Mouse (Mus musculus) left cerebral cortex, postnatal 14 days (tissue): ENCODE results near the gene Dapk2. TPM values are rescaled to one million over a fixed set of nuclear protein-coding genes. Genes with fewer than 3 reads are reported as not detected.

Experiments used
- DNase-seq, 2 experiments: peaks; one replicate each; pipeline ENCODE4 v3.0.0; 2021 to 2022; ENCODE audit warnings: low spot score in 2 of 2, mixed read lengths in 1 of 2
- intact Hi-C: fragments of 180-260 bp; cut with DNase I; formaldehyde crosslinking; loops from one replicate; pipeline ENCODE4 v1.15.1; 2025
- total RNA-seq, 2 experiments: library from RNA; stranded (reverse); gene quantifications; 2 replicates each; pipeline ENCODE4 v1.2.3; 2021

The Dapk2 gene
- total RNA-seq, 2 experiments from 2014 or later: 2.4 to 5.8 TPM

DNA sequence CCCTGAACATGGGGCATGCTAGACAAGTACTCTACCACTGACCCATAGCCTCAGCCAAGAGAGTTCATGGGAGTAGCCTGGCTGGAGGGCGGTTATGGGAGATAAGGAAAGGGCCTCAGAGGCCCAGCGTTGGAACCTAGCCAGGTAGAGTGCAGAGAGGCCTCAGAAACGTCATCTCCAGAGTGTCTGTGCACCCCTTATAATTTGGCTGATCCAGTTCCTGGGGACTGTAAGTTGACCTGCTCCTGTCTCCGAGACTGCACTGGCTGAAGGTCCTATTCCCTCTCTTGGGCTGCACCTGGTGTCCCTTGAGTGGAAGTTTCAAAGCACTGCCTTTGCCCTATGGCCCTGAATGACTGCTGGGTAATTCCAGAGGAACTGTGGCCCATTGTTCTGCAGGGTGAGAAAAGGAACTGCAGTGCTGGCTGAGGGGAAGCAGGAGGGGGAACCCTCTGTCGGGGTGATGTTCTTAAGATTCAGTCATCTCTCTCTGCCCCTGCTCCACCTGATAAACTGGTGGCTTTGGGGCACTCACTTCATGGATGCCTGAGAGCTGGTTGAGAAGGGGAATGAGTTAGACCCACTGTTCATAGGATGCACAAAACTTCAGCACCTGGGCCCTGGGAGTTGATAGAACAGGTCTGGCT is 55.5 kb downstream of the Dapk2 start:
- DNase-seq: no peak
- intact Hi-C loops: no loop called here

DNA sequence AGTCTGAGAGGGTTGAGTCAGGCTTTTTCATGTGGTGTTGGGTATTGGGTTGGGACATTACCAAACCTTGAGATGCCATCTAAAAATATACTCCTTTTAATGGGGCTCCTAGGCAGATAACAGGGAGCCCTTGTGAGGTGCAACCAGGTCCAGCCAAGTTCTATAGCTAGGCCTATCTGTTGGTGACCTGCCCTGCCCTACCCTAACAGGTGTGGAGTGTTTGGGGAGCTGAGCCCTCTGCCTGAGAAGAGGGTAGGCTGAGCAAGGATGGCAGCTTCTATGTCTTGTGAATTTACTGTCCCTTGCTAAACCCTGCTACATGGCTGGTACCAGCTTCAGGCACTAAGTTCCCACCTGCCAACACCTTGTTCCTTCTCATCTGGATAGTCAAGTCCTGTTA is 57.5 kb downstream of the Dapk2 start:
- no peak for DNase-seq

DNA sequence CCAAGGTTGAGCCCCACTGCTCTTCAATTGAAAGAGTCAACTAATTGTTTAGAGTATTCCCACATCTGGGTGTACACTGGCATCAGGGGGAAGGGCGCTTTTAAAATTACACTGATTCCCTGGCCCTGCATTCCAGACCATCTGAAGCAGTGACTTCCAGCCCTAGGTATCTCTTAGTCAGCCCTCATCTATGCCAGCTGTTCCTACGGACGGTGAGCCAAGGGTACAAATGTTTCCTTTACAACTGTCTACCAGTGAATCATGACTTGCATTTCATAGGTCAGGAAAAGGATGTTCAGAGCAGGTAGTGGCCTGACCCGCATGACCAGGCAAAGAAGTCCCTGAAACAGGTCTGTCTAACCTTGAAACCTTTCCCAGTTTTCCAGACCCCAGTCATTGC is 59.9 kb downstream of the Dapk2 start:
- intact Hi-C loops: no loop called here
- DNase-seq: no peak

More for the DNA sequence above, 57.5 kb downstream of the Dapk2 start:
- intact Hi-C loops: no loop called here

DNA sequence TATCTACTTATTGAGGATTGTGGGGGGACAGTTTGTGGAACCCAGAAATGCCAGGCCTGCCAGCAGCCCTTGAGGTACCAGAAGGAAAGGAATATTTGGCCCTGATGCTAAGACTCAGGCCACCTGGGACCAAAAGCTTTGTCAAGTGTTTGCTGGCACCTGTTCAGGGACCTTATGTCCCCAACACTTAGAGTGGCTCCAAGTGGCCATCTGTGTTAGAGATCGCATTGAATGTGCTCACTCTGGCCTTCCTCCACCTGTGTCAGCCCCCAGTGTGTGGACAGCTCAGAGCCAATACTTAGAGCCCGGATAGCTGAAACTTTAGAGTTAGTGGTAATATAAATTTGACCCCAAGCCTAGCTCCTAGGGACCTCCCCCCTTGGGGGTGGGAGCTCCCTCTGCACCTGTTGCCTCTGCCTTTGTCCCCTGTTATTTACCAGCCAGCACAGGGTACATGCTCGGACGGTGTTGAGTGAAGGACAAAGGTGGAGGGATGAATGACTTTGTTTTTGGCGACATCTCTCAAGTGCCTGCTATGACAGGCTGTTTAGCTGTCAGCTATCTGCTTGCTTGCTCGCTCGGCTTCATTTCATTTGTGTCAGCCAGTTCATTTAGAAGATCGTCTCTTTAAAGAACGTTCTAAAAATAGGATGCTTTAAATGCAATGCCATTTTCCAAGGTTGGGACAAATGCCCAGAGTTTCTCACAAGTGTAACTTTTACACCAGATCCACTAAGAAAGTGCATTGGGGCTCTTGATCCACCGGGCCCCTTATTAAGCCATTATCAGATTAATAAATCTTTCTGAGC is 61.1 kb downstream of the Dapk2 start:
- DNase-seq: peak in 1 of 2 experiments; percentile 9
- intact Hi-C loops: no loop called here

DNA sequence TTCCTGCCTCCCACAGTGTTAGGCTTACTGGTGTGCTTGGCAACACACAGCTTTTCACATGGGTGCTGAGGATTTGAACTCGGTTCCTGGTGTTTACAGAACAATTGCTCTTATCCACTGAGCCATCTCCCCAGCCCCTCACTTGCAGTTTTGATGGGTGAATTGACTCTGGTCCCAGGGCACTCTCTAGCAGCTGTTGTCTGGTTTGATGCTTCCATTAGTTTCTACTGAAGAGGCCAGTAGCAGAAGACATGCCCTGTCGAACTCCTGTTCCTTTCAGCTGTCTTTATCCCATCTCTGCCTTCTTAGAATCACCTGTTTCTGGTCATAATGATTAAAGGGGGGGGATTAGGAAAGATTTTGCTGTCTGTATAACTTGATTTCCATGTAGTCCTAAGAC is 65.8 kb downstream of the Dapk2 start:
- intact Hi-C loops: no loop called here
- DNase-seq: no peak

DNA sequence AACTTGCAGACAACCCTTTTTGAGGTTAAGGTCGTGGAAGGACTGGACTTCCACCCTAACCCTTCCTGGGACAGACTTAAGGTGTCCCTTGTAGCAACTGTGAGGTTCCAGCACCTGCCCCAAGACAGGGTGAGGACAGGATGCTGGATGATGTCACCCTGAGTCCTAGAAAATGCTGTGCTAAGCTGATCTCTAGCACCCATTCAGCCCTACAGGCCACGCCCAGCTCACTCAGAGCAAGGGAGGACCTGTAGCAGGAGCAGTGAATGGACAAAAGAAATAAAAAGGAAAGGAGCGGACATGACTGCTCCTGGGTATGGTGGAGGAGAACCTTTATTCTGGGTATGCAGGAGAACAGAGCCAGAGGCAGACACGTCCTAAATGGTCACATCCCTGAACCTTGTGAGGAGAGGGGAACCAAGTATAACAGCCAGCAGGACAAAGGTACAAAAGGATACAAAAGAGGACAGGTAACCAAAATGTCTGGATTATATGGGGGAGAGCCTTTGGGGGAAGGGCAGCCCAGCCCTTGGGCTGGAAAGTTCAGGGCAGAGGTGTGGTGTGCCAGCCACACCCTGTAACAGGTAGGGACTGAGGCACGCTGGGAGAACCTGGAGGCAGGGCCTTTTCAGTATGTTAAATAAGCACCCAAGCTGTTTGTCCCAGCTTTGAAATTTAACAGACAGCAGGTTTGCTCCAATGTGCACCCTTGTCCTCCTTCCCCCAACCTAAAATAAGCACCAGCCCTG is 67.9 kb downstream of the Dapk2 start:
- intact Hi-C loops: no loop called here
- DNase-seq: no peak

DNA sequence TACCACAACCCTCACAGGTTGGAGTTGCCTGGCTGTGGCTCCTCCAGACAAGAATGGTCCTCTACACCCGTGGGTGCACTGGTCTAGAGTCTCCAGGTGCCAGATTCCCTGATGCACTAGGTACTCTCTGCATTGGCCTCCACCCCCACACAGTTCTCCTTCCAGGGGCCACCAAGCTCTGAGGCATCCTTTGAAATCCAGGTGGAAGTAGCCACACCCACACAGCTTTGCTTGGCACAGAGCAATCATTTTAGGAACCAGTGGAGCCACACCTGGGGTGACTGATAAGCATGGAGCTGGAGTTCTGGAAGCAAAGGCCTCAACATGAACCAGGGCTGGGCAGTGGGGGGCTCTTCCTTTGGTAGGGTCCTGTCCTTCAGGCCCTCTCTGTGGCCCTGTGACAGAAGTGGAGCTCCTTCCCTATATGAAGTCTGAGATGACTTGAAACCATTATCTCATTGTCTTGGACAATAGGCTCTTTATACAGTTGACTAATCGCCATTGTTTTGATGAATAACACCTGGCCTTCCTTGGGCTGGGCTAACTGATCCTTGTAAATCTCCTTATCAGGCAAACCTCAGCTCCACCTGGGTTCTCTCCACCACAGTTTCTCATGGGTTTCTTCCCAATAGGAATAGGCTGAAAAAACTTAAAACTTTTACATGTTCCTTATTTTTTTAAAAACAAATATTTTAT is 70.6 kb downstream of the Dapk2 start:
- no peak for DNase-seq
- intact Hi-C loops: no loop called here

DNA sequence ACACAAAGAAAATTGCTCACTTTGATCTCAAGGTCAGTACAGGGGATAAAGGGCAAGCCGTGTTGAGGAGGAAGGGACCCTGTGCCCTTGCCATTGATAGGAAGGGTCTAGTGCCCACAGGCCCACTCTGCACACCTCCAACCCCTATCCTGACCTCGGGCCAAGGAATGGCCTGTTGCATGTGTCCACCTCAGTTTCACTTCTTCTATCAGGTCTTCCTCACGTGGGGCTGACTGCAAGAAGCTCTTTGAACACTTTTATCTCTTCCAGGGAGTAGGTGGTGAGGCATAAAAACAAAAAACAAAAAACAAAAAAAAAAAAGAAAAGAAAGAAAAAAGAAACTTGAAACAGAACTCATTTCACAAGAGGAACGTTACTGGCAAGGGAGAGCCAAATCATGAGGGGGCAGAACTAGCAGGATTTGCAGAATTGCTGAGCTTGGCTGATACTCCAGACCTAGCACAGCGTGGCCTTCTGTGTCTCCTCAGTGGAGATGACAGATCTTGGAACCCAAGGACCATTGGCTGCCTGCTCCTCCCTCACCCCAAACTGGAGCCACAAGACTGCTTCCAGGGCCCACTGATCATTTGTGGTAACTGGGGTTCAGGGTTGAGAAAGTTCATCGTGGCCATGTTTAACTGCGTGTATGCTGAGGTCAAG is 73.9 kb downstream of the Dapk2 start:
- intact Hi-C loops: no loop called here
- no peak for DNase-seq

DNA sequence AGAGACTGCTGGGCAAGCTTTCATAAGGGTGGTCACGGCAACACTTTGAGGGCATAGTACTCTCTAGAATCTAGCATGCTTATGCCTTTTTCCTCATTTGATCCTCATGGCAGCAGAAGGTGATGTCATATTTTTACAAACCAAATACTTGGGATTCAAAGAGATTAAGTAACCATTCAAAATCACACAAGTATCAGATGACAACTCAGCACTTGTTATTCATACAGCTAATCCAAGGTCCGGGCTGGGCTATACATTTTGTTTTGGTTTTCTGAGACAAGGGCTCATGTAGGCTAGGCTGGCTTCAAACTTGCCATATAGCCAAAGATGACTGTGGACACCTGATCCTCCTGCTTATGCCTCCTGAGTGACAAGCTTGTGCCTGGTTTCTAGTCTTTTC is 78.6 kb downstream of the Dapk2 start:
- no peak for DNase-seq
- intact Hi-C loops: no loop called here

DNA sequence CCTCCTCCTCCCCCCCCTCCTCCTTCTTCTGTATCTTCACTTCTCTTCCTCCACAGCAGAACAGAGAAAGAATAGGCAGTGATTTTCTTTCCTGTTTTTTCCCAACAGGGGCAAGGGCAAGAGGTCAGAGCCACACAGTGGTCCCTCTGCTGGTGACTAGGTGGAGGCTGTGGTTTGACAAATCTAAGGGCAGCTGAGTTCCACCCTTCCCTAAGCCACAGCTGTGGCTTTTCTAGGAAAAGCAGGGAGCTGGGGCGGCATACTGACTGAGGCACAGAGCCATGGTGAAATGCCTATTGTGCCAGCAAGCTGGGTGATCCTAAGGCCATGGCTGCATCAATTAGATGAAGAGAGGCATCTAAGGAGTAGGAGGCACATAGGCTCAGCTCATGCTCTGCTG is 79.7 kb downstream of the Dapk2 start:
- intact Hi-C loops: no loop called here
- no peak for DNase-seq

DNA sequence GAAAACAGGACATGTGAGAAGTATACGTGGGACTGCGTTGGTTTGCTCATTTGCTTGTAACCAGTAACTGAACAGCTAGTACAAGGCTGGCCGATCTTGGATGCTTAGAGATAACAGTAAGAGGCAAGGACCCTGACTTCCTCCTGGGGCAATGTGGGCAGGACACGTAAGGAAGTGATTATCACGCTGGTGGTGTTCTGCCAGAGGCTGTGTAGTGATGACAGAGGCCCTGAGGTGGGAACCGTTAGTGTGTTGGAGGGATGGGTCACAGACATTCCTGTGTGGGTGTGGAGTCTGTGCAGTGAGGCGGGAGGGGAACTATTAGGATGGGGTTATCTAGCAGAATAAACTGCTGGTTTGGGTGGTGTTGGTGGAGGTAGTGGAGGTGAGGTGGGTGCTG is 81.2 kb downstream of the Dapk2 start:
- intact Hi-C loops: no loop called here
- no peak for DNase-seq

DNA sequence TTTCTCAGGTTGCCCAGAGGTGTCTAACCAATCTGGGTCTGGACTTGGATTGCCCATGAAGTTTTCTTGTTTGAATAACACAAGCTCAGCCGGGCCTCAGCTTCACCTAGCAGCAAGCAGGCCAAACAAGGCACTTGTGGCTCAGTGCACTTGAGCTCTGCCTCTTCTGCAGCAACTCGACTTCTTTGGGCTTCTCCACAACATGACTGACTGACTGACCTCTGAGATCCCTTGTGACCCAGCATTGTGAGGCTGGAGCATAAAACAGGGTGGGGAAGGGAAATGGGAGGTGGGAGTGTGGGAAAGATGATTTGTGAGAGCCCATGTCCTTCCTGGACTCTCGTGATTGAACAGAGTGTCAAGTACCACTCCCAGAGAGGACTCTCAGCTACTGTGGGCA is 81.7 kb downstream of the Dapk2 start:
- DNase-seq: no peak
- intact Hi-C loops: no loop called here

DNA sequence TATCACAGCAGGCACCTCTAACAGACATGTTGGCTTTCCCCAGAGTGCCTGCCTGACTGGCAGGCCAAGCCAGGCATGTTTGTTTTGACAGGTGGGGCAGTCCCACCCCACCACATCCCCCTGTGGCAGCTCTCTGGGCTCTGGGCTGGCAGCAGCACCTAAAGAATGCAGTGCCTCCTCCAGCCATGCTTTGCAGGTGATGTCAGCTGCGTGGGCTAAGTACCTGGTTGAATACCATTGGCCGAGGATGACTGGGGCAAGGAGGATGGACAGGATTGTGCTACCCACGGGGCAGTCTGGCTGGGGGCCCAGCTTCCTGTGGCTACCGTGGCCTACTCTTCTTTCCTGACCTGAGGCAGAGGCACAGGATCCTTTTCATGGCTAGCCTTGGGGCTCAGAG is 82.5 kb downstream of the Dapk2 start:
- intact Hi-C loops: no loop called here
- no peak for DNase-seq

DNA sequence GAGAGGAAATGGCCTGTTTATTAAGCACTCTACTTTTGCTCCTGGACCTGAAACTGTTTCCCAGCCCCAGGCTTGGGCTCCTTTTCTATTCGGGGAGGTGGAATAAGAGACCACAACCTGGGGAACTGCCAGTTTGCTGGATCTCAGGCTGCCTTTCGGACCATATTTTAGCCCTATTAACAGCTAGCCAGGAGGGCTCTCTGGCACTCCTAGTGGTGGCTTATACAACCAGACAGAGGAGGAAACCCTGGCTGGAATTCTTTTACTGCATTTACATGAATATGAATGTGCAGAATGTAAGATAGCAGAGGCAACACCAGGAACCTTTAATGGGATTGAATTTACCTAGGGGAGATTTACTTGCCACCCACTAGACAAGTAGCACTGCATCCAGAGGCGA is 83.0 kb downstream of the Dapk2 start:
- intact Hi-C loops: no loop called here
- peak; percentile 26 to 30 for DNase-seq

DNA sequence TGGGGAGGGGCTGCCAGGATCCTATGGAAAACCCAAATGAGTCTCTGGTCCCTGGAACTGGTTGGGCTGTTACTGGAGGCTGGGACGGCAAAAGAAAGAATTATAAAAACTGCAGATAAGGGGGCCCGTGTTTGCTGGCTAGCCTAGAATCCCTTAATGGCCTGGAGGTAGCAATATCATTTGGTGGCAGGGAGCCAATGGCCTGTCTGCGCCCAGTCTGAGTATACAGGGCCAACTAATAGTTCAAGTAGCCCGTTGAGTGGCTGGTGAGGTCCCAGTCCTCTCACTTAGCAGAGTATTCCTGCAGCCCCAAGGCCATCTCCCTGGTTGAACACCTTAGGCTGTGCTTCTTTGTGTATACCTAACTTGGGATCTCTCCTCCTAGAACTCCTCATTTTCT is 83.7 kb downstream of the Dapk2 start:
- intact Hi-C loops: no loop called here

DNA sequence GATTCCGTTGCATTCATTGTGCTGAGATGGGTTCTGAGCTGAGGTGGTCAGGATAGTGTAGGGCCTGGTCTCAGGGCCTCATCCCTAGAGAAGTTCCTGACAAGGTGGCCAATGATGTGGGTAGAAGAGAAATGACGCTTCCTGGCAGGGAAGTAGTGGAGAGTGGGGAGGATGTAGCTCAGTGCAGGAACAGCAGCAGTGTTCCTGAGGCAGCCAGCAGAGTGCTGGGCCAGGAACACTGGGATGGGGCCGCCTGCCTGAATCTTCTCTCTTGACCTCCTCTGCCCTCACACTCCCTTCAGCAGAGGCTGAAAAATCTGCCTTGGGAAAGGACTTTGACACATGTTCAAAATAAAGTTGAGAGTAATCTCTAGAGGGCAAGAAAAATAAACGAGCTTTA is 85.2 kb downstream of the Dapk2 start:
- no peak for DNase-seq
- intact Hi-C loops: no loop called here

More for the DNA sequence above, 83.7 kb downstream of the Dapk2 start:
- no peak for DNase-seq

DNA sequence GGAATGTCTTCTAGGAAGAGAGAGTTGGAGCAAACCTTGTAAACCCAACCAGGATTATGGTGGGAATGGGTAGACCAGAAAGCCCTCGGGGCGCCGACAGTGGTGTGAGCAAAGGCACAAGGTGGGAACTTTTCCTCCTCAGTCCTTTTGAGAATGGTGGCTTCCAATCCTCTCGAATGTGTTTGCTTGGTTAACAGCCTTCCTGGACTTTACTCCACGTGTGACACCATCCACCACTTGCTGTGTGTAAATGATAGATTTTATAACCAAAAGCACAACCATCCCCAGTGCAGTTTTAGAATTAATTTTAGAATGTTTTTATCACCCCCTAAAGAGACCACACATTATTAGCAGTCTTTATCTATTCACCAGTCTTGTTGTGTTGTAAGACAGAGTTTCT is 86.1 kb downstream of the Dapk2 start:
- intact Hi-C loops: no loop called here
- DNase-seq: no peak

DNA sequence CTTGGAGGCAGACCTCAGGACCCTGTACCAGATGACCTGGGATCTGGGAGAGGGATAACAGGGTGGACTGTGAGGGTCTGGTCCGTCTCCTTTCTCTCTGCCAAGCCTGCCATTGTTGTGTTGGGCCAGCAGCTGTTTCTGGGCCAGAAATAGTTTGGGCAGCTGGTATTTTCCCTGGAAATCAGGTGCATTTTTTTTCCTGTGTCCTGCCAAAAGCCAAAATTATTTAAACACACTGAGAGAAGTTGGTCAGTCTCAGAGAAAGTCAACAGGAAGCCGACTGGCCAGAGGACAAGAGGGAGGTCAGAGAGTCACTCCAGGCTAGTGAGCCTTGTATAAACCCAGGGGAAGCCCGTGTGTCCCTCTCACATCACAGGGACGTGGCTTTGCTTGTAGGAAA is 87.7 kb downstream of the Dapk2 start:
- intact Hi-C loops: no loop called here
- DNase-seq: no peak

DNA sequence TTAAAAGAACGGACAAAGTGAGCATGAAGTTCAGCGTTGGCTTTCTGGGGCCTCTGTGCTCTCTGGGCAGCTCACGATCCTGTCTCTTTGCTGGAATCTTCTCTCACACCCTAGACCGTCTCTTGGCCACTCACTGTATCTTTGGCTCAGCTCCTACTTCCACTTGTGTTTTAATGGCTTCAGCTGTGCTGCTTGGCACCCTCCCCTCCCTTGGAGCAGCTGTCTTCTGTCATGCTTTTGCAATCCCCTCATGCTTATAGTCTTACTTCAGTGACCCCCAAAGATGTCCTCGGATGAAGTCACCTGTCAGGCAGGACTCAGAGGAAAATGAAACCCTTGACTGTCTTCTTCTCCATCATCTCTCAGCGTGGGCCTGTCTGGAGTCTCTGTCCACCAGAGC is 91.3 kb downstream of the Dapk2 start:
- intact Hi-C loops: no loop called here
- no peak for DNase-seq
